Mouse (Mus musculus) CH12.LX (cell line): ENCODE measurements around the gene Mrpl50. TPM values are rescaled to one million over a fixed set of nuclear protein-coding genes. Genes with fewer than 3 reads are reported as not detected.
"Not testable (repeated sequence)": the region's sequence is repeated elsewhere in the genome, so short reads cannot be mapped to it uniquely, and the experiment has no call there.

ENCODE experiments used
- DNase-seq: peaks from one replicate; pipeline ENCODE4 v3.0.0-alpha.2; 2013; ENCODE audit errors: extremely low read depth
- H3K27ac ChIP-seq: 2 replicates; pipeline ENCODE4 v1.5.1; 2012; ENCODE audit warnings: low read depth, mild to moderate bottlenecking, control low read depth, moderate library complexity; ENCODE audit not compliant: insufficient read depth
- H3K27me3 ChIP-seq: replicated peaks from 2 replicates; pipeline ENCODE3; 2012; ENCODE audit warnings: inconsistent platforms
- H3K36me3 ChIP-seq, 2 experiments: replicated peaks in 1 of 2; 2 replicates each; pipeline versions ENCODE3 to v1.6.1; 2012; ENCODE audit warnings: inconsistent platforms in 1 of 2, low read length in 1 of 2, mild to moderate bottlenecking in 1 of 2, mixed read lengths in 1 of 2, moderate library complexity in 1 of 2; ENCODE audit not compliant: control insufficient read depth in 1 of 2, insufficient read depth in 1 of 2
- H3K4me1 ChIP-seq, 2 experiments: 2 replicates each; pipeline ENCODE4 v1.6.1; 2012; ENCODE audit warnings: inconsistent platforms in 1 of 2, moderate library complexity in 1 of 2; ENCODE audit not compliant: insufficient read depth in 2 of 2, control insufficient read depth in 1 of 2
- H3K4me2 ChIP-seq: 2 replicates; pipeline ENCODE4 v1.6.1; 2012; ENCODE audit warnings: low read depth, mild to moderate bottlenecking, control low read depth; ENCODE audit not compliant: poor library complexity, insufficient read depth, severe bottlenecking
- H3K4me3 ChIP-seq, 3 experiments: fragments of 150-350 bp in 1 of 3; sonication (generic) in 1 of 3; replicated peaks in 1 of 3; 2 replicates each; pipeline versions ENCODE3 to v1.5.1; 2011 to 2012; ENCODE audit warnings: low read depth in 2 of 3, low read length in 2 of 3, mild to moderate bottlenecking in 2 of 3, moderate library complexity in 2 of 3, control low read depth in 1 of 3, improper control_type of control experiment in 1 of 3, inconsistent platforms in 1 of 3, mixed read lengths in 1 of 3; ENCODE audit not compliant: poor library complexity in 1 of 3
- H3K79me2 ChIP-seq: replicated peaks from 2 replicates; pipeline ENCODE4 v1.6.1; 2012; ENCODE audit warnings: mild to moderate bottlenecking, moderate library complexity; ENCODE audit not compliant: control insufficient read depth, poor library complexity, insufficient read depth, severe bottlenecking; ENCODE audit errors: extremely low read depth
- H3K9ac ChIP-seq: 2 replicates; pipeline ENCODE4 v1.6.1; 2012; ENCODE audit warnings: low read depth, mild to moderate bottlenecking, control low read depth, moderate library complexity; ENCODE audit not compliant: insufficient read depth
- H3K9me3 ChIP-seq: replicated peaks from 2 replicates; pipeline ENCODE3; 2012; ENCODE audit warnings: low read length, inconsistent platforms, mixed read lengths
- CHD1 ChIP-seq: IDR thresholded peaks from 2 replicates; pipeline ENCODE4 v1.6.1; 2012; ENCODE audit warnings: low read depth, low read length, improper control_type of control experiment, inconsistent platforms
- CHD2 ChIP-seq: IDR thresholded peaks from 2 replicates; pipeline ENCODE4 v1.6.1; 2011; ENCODE audit warnings: low read length, improper control_type of control experiment
- ELF1 ChIP-seq: IDR thresholded peaks from 2 replicates; pipeline ENCODE4 v1.6.1; 2014; ENCODE audit warnings: low read depth, mild to moderate bottlenecking, inconsistent platforms, low read length, improper control_type of control experiment
- GABPA ChIP-seq: IDR thresholded peaks from 2 replicates; pipeline ENCODE4 v1.6.1; 2012; ENCODE audit warnings: low read depth, low read length, improper control_type of control experiment, inconsistent platforms; ENCODE audit not compliant: insufficient replicate concordance
- HCFC1 ChIP-seq: IDR thresholded peaks from 2 replicates; pipeline ENCODE4 v1.6.1; 2012; ENCODE audit warnings: low read depth, mild to moderate bottlenecking, inconsistent platforms, low read length, improper control_type of control experiment
- IRF4 ChIP-seq: IDR thresholded peaks from 2 replicates; pipeline ENCODE4 v1.6.1; 2014; ENCODE audit warnings: low read depth, mild to moderate bottlenecking, inconsistent platforms, low read length, improper control_type of control experiment
- MEF2A ChIP-seq: IDR thresholded peaks from 2 replicates; pipeline ENCODE4 v1.6.1; 2014; ENCODE audit warnings: low read depth, mild to moderate bottlenecking, inconsistent platforms, low read length, improper control_type of control experiment, borderline replicate concordance
- MXI1 ChIP-seq: IDR thresholded peaks from 2 replicates; pipeline ENCODE4 v1.6.1; 2011; ENCODE audit warnings: mild to moderate bottlenecking, low read depth, low read length, improper control_type of control experiment
- NELFE ChIP-seq: IDR thresholded peaks from 2 replicates; pipeline ENCODE4 v1.6.1; 2011; ENCODE audit warnings: low read depth, low read length, improper control_type of control experiment
- PAX5 ChIP-seq: IDR thresholded peaks from 2 replicates; pipeline ENCODE4 v1.6.1; 2012; ENCODE audit warnings: low read length, inconsistent platforms, mixed read lengths
- POLR2A ChIP-seq: IDR thresholded peaks from 2 replicates; pipeline ENCODE4 v1.6.1; 2011; ENCODE audit warnings: low read depth, mild to moderate bottlenecking, improper control_type of control experiment, low read length
- RCOR1 ChIP-seq: conservative IDR thresholded peaks from 2 replicates; pipeline ENCODE4 v1.6.1; 2012; ENCODE audit warnings: low read depth, mild to moderate bottlenecking, inconsistent platforms, low read length, improper control_type of control experiment
- SMC3 ChIP-seq: IDR thresholded peaks from 2 replicates; pipeline ENCODE4 v1.6.1; 2011; ENCODE audit warnings: low read depth, low read length, improper control_type of control experiment
- TCF12 ChIP-seq: IDR thresholded peaks from 2 replicates; pipeline ENCODE4 v1.6.1; 2014; ENCODE audit warnings: low read depth, mild to moderate bottlenecking, inconsistent platforms, low read length, improper control_type of control experiment
- UBTF ChIP-seq: IDR thresholded peaks from 2 replicates; pipeline ENCODE4 v1.6.1; 2012; ENCODE audit warnings: low read depth, mild to moderate bottlenecking, inconsistent platforms, low read length, improper control_type of control experiment, moderate library complexity
- ZC3H11A ChIP-seq: IDR thresholded peaks from 2 replicates; pipeline ENCODE4 v1.6.1; 2012; ENCODE audit warnings: low read depth, mild to moderate bottlenecking, inconsistent platforms, low read length, improper control_type of control experiment
- ZKSCAN1 ChIP-seq: IDR thresholded peaks from 2 replicates; pipeline ENCODE4 v1.6.1; 2012; ENCODE audit warnings: low read depth, inconsistent platforms, low read length, improper control_type of control experiment, borderline replicate concordance
- ZNF384 ChIP-seq: IDR thresholded peaks from 2 replicates; pipeline ENCODE4 v1.6.1; 2012; ENCODE audit warnings: low read depth, low read length, improper control_type of control experiment, inconsistent platforms
- dilution Hi-C: fragments of 300-500 bp; cut with MboI; formaldehyde crosslinking; loops from 2 replicates; pipeline ENCODE4 v1.14.3; 2020; ENCODE audit warnings: low sequenced_read_pairs; ENCODE audit not compliant: extremely low pct_unique_long_range_greater_than_20kb, extremely low pct_ligation_motif_present
- in situ Hi-C: fragments of 300-500 bp; cut with MboI; formaldehyde crosslinking; loops from 3 replicates; pipeline ENCODE4 v1.14.3; 2019; ENCODE audit warnings: low sequenced_read_pairs, low pct_ligation_motif_present, low pct_unique_long_range_greater_than_20kb, mixed read lengths
- polyA plus RNA-seq: library from polyadenylated mRNA; unstranded; fragments of >175 nt; gene quantifications from 2 replicates; pipeline ENCODE4 v1.2.1, GENCODE M21; 2012; ENCODE audit warnings: low read depth; ENCODE audit not compliant: insufficient read length
- total RNA-seq, 2 experiments: library from RNA; depleted of rRNA; stranded (reverse); fragments of 300-350 nt in 1 of 2; fragments of >200 nt in 1 of 2; gene quantifications; 2 replicates each; pipeline ENCODE4 v1.2.3; 2012 to 2014

Gene Mrpl50
- total and polyA plus RNA-seq, 3 experiments, result 23.4 to 63.8 (median 46.2) TPM

DNA sequence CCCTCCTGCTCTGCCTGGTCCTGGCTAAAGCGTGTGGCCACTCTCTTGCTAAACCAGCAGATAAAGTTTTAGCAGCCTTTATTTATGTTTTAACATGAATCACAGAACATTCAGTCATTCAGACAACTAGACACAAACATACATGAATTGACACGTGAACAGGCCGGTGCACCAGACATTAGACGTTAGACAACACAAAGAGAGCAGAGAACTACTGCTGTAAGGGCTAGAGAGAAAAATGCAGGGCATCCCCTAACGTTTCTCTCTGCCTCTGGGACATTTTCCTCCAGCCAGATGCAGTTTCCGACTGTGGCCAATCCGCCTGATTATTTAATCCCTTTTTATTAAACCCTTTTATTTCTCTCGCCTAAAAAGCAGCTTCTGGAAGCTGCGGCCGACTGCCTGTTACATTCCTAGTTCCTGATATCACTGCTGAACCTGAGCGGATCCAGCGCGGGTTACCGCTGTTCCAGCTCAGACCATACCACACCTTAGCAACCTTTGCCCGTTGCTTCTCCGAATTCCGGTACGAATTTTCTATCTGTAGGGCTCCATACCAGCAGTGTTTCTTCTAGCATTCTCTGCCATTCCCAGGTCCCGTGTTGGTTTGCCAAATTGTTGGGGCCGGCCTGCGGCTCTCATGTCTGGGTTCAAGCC lies 40.7 kb downstream of the Mrpl50 start:
- Histone ChIP-seq H3K4me3 (no peak overlapping the region), H3K9ac (no peak overlapping the region), H3K27me3 (no peaks in the 10 kb centered on the region), H3K36me3 (no peaks in the 10 kb centered on the region), H3K9me3 (no peaks in the 10 kb centered on the region), H3K79me2 (no peaks in the 10 kb centered on the region), H3K4me2 (no peak overlapping the region), H3K27ac (no peak overlapping the region), H3K4me1 (no peaks in the 10 kb centered on the region)
- in situ Hi-C loops (no loop called here), dilution Hi-C loops (no loop called here)
- TF ChIP-seq ZC3H11A (no peak), MXI1 (no peak), ZKSCAN1 (no peak), NELFE (no peak), MEF2A (no peak), SMC3 (no peak), ELF1 (no peak), CHD2 (no peak), RCOR1 (no peak), UBTF (no peak), IRF4 (no peak)
- no peak for DNase-seq

DNA sequence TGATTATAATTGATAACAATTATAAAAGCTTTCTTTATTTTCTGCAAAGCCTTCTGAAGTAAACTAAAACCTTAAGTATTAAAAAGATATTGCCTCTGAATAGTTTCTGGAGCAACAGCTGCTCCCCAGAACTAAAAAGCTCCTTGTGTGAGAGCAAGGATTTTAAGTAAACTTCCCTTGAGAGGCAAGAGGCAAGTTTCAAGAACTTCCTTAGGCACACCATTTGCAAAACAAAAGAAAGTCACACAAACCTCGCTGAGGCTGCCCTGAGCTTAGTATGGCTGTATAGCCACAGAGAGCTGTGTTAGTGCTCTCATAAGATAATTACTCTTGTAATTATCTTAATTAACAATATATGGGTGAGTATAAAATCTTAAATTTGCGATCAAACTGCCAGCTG lies 41.9 kb downstream of the Mrpl50 start:
- H3K79me2 ChIP-seq, H3K4me1 ChIP-seq, H3K4me2 ChIP-seq, H3K9me3 ChIP-seq, H3K36me3 ChIP-seq, dilution Hi-C loops, in situ Hi-C loops, H3K4me3 ChIP-seq, H3K9ac ChIP-seq, H3K27me3 ChIP-seq, DNase-seq, H3K27ac ChIP-seq: not testable (repeated sequence)

DNA sequence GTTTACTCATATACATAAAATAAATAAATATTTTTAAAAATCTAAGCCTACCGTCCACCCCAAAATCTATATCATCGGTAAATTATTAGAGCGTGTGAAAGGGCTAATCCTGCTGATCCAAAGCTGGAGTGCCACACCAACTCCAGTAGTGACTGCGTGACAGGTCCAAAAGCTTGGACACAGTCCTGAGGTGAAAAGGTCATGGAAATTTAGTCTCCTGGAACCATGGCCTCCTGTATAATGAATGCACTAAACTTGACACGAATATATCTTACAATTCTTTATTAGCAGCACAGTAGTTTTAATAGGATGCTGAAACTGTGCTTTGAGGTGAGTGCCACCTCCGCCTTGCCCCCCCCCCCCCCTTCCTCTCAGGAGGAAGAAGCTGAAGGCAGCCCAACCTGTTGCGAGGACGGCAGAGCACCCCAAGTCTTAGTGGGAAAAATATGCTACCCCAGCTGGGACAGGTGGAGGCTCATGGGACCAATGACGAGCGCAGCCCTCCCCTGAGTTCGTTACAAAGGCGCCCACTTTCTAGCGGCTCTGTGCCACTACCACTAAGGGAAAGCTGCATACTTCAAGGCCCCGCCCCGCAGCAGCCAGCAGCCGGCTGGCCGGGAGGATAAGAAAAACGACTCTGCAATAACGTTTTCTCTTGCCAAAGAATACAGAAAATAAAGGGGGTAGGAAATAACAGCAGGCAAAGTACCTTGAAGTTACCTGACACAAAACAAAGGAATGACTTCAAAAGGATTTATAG lies 42.6 kb downstream of the Mrpl50 start:
- no peak overlapping the region for H3K27ac ChIP-seq
- no peaks in the 10 kb centered on the region for H3K36me3 ChIP-seq
- H3K9me3 ChIP-seq, result no peaks in the 10 kb centered on the region
- dilution Hi-C loops, result no loop called here
- TF ChIP-seq SMC3 (no peak), HCFC1 (no peak), GABPA (no peak), PAX5 (no peak), MXI1 (no peak), TCF12 (no peak), ZNF384 (no peak), POLR2A (no peak), CHD1 (no peak)
- H3K27me3 ChIP-seq, result no peaks in the 10 kb centered on the region
- H3K4me2 ChIP-seq, result peak overlapping the region; percentile 61; the same call in 1 of the 2 replicates
- no peak overlapping the region for H3K9ac ChIP-seq
- no peak for DNase-seq
- in situ Hi-C loops, result no loop called here
- no peak overlapping the region for H3K4me3 ChIP-seq
- no peaks in the 10 kb centered on the region for H3K4me1 ChIP-seq
- H3K79me2 ChIP-seq, result no peaks in the 10 kb centered on the region
